Mouse (Mus musculus): Measurements from ENCODE around the gene Slc25a42.
"Not testable (repeated sequence)": the region's sequence is repeated elsewhere in the genome, so short reads cannot be mapped to it uniquely, and the experiment has no call there.

The Slc25a42 gene

DNA sequence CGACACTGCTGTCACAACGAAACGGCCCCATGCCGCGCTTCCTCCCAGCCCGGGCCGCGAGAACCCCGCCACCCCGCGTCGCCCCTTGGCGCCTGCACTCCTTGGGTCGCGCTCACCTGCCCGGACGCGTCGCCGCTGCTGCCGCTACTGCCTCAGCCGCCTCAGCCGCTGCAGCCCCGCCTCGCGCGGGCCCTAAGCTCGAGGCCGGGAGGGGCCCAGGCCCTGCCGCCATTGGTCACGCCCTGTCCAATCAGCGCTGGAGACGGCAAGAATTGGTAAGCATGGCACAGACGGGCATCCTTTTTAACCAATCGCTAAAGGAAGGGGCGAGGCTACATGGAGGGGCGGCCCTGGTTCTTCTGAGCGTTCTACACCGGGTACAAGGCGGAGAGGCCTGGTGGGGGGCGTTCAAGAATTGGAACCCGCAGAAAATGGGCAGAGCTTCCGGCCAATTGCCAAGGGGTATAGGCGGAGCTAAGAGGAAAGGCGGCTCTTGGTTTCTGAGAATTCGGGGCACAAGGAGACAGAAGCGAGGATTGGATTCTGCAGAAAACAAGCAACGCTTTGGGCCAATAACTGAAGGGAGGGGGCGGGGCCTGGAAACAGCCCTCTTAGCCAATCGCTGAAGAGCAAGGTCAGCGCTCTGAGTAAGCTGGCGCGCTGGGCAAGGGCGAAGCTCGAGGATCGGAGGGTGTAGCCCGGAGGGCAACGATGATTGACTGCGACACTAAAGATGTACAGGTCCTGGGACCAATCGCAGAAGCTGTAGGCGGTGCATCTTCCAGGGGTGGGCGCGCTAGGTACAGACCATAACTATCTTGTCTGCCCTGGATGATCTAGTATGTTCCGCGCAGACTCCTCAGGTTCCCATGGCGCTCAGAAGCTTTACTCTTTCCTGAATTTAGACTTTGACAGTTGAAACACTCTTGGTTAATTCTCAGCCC, at the start of gene Slc25a42:
Slc25a42 (minus strand) TSS at position 194 of the 944 bp plus-strand sequence.
- peak; percentile 97 to 99 for DNase-seq

DNA sequence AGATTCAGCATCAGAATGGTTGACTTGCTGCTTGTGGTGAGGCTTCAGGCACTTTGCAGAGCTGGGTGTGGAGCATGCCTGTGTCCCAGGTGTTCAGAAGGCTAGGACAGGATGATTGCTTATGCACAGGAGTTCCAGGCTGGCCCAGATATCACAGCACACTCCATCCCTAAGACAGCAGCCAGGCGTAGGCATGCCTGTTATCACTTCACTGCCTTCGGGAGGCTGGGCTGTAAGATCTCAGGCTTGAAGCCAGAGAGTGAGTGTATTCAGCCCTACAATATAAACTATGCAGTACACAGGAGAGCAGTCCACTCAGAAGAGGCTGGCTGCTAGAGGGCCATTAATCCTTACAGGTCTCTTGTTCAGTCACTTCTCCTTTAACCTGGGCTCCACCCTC, 46.9 kb upstream of the Slc25a42 start:
- no peak for DNase-seq

DNA sequence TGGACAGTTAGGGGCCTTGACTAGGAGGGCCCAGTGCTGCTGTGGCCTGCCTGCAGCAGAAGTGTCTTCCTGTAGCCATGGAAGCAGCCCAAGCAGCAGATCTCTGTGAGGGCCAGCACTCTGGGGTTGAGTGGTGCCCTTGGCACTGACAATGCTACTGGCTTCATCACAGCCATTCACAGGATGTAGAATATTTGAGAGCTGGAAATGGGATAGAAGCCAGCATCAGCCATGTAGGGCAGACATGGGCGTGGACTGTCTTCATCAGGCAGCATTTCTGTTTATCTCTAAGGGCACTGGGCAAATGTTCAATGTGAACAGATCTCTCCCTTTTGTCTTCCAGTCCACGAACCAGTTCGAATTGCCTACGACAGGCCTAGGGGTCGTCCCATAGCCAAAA, 46.5 kb upstream of the Slc25a42 start:
- no peak for DNase-seq

DNA sequence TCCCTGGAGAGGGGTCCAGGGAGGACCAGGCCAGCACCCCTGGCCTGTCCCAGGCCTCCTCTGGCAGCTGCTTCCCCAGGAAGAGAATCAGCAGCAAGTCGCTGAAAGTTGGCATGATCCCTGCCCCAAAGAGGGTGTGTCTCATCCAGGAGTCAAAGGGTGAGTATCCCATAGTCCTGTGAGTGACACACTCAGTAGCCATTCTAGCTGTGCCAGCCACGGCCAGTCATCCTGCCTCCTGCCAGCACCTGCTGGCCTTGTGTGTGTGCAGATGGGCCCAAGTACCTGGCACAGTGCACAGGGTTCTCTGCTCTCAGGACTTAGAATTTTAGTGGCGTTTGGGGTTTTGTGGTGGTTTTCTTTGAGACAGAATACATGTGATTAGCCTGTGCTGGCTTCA, 45.4 kb upstream of the Slc25a42 start:
- DNase-seq = no peak

DNA sequence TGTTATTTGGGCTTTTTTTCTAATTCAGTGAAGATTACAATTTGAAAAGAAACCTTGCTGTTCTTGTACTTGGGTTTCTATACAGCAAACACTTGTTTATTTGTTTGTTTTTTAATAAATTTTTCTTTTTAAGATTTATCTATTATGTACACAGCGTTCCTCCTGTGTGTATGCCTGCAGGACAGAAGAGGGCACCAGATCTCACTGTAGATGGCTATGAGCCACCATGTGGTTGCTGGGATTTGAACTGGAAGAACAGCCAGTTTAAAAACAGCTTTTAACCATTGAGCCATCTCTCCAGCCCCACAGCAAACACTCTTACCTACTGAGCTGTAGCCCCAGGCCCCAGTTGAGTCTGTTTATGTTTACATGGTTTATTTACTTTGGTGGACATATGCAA, 42.5 kb upstream of the Slc25a42 start:
- no peak for DNase-seq

DNA sequence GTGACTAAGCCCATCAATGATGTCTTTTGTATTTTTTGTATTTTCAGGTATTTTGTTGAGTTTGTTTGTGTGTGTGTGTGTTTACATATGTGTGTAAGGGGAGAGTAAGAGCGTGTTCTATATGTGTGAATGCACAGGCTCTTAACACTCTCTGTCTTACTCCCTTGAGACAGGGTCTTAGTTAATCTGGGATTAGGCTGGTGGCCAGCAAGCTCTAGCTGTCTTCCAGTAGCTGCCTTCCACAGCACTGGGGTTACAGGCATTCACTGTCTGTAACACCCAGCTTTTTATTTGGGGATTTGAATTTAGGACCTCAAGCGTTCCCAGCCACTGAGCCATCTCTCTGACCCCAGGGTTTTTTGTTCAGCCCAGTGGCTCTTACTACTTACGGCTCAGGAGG, 35.7 kb upstream of the Slc25a42 start:
- no peak for DNase-seq

DNA sequence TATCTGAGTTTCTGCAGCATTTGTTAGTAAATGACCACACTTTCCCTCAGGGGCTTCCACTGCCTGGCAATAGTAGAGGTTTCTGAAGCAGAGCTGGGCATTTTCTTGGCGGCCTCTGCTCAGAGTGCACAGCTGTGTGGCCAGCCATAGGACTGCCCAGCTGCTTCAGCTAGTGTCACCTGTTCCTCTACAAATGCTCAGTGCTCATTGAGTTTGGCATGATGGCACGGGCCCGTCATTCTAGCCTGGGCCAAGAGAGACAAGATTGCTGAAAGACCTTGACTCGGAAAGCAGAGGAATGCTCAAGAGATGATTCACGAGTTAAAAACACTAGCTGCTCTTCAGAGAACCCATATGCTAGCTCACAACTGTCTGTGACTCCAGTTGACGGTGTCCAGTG, 34.5 kb upstream of the Slc25a42 start:
- no peak for DNase-seq

DNA sequence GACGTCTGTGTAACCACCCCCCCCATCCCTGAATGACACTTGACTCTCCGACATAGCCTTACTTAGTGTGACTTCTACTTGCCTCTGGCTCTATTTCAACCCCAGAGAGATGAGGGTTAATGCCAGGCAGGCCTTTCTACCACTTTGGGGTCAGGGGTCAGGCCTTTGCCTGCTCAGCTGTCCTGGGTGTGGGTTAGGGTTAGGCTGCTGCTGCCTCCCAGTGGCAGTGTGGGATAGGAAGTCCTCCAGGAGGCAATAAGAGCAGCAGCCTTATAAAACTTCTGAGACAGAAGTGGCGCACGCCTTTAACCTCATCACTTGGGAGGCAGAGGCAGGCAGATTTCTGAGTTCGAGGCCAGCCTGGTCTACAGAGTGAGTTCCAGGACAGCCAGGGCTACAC, 28.5 kb upstream of the Slc25a42 start:
- no peak for DNase-seq

DNA sequence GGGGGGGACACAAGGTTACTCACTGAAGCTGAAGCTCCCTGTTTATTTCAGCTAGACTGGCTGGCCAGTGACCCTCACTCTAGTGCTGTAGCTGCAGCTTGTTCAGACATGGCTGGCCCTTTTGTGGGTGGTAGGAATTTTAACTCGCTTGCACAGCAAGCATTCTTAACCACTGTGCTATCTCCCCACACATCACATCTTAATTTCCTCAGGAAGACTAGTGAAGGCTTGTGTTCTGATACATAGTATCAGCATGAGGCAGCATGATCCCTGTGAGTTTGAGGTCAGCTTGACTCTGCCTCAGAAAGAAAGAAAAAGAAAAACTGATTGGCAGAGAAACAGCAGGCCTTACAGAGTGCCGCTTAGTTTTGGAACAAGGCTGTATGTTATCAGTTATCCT, 25.7 kb upstream of the Slc25a42 start:
- no peak for DNase-seq

DNA sequence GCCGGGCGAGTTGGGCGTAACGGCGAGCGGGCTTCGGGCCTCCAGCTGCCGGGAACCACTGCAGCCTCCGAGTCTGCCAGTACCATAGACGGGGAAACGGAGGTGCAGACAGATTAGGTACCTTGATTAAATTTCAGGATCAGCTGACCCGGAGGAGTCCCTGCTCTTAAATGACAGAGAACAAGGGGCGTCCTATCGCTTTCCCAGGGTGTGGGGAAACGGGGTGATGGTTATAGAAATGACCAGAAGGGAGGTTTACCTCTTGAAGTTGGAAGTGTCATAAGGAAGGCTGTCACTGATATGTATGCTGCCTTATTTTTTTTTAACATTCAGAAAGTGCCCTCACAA, 22.6 kb upstream of the Slc25a42 start:
- no peak for DNase-seq

DNA sequence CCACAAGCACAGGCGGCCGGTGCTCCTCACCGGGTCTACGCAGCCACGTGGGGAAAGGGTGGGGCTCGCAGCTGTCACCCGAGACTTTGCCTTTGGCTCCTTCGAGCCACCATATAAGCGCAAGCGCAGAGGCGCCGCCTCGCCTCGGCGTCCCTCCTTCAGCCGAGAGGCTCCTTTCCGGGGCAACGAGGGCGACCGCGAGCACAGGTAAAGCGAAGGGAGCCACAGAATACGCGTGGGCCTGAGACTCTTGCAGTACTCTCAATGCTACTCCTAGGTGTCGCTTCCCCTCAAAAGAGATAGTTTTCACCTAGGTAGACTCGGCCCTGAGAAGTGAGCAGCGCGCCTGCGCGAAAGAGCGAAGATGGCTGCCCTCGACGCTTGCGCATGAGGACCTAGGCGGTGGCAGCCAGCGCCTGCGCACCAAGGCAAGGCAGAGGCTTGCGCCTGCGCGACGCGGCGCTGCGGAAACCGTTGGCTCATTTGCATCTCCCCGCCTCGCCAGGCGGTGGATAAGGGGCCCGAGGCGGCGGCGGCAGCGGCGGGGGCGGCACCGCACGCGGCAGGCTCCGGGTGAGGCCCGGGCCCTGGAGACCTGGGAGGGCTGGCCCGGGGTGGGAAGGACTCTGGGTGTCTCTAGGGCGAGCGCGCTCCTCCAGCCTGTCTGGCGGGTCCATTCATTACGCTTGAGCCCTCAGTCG, 22.1 kb upstream of the Slc25a42 start, which contains the start of the genes Sugp2 and Armc6:
Sugp2 (plus strand) TSS at position 147 of the 701 bp plus-strand sequence.
Armc6 (minus strand) TSS at position 387 of the 701 bp plus-strand sequence.
- peak; percentile 95 for DNase-seq

DNA sequence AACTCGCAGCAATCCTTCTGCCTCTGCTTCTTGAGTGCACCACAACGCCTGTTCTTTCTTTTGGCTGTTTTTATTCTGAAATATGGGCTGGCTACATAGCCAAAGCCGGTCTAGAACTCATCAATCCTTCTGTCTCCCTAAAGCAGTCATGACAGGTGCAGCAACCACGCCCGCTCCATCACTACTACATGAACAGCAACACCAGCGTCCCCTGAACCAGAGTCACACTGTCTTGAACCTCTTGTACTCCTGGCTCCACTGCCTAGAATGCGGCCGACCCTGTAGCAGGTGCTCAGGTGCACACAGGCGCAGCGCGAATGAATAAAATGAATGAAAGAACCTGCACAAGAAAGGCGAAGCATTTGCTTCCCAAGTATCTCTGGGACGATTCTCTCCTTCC, 21.5 kb upstream of the Slc25a42 start:
- DNase-seq = no peak

DNA sequence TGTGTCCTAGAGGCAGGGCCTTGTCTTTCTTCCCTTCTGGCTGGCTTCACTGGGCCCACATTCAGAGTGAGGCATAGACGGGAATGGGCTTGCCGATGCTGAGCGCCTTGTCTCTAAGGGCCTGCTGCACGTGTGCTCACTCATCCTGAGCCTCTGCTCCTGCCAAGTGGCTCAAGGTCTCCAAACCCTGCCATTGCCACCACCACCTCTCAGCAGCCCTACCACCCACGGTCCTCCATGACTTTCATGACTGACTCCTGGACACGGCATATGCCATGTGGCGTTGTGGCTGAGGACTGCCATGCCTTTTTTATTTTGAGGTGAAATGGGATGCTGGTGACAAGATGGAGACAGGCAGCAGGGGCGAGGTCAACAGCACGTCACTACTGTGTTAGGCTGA, 18.7 kb upstream of the Slc25a42 start:
- no peak for DNase-seq

DNA sequence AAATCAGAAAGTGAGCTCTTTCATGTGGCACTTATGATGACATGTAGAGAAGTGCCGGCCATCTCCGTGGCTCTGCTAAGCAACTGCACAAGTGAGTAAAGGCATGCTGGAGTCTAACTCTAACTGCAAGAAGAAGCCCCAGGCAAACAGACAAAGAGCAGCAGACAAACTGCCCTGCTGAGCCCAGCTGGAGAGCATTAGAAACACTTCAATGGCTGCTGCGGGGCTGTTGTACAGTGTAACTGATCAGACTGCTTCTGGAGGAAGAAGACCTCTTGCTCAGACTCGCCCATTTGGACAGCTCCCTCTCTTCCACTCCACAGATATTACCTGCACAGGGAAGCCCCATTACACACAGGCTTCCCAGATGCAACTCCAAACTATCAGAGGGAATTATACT, 15.9 kb upstream of the Slc25a42 start:
- no peak for DNase-seq

DNA sequence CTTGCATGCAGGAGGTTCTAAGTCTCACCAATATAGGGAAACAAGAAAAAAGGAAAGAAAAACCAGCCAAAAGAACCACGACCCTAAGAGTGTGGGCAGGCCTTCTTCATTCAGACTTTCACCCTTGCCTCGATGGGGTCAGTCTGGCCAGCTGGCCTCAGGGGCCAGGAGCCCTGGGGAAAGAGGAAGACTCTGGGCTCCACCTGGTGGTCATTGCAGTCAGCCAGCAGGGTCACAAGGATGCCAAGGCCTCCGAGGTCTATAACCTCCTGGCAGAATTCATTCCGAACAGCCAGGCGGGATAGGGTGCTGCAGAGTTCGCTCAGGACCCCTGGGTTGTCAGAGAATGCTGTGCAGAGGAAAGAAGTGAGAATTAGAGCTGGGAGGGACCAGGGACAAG, 11.2 kb upstream of the Slc25a42 start:
- no peak for DNase-seq

DNA sequence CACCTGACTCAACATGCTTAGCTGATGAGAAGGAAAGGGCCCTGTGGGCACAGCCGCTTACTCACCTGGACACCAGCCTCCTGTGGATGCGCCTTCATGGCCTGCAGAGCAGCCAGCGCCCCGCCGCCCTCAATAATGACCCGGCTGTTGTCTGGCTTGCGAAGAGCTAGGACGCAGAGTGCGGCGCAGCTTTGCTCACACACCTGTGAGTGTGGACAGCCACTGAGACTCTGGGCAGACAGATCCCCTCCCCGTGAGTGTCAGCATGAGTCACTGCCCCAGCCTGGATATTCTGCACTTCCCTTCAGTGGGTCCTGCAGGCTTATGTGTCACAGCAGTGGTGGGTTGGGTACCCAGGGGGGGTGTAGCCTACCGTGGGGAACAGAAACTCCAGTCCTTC, 9.9 kb upstream of the Slc25a42 start:
- DNase-seq = no peak

DNA sequence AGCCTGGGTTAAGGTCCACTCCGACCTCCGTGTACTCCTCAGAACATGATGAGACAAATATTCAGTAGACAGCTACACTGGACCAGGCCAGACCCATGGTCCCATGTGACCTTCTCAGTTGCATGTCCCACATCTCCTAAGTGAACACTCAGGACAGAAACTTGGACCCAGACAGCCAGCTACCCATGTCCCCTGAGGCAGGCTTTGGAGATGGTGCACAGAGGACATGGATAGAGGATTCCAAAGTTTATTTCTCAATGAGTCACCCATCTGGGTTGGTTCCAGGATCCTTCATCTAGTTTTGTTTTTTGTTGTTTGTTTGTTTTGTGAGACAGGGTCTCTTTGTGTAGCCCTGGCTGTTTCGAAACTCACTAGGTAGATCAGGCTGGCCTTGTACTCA, 8.8 kb upstream of the Slc25a42 start:
- DNase-seq = no peak

DNA sequence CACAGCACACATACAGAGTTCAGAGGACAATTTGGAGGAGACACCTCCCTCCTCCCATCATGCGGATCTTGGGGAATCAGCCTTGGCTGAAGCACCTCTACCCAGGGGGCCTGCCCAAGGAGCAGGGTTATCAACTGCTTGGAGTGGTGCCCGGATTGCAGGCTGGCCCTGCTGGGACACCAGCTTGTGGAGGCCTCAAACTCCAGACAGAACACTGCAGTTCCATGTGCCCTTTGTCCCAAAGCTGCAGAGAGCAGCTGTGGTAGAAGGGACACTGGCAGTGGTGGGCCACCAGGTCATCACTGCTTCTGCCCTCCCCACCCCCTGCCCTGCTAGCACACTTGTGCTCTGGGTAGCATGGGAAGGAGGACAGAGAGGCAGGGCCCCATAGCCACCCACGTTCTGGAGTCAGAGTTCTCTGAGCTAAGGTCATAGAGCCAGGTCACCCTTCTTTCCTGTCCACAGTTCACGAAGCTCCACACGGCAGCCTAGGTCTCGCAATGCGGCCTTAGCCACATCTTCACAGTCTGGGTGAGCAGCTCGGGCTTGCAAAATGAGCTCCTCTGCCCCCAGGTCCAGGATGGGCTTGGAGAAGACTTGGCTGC, 8.2 kb upstream of the Slc25a42 start:
- DNase-seq = no peak

DNA sequence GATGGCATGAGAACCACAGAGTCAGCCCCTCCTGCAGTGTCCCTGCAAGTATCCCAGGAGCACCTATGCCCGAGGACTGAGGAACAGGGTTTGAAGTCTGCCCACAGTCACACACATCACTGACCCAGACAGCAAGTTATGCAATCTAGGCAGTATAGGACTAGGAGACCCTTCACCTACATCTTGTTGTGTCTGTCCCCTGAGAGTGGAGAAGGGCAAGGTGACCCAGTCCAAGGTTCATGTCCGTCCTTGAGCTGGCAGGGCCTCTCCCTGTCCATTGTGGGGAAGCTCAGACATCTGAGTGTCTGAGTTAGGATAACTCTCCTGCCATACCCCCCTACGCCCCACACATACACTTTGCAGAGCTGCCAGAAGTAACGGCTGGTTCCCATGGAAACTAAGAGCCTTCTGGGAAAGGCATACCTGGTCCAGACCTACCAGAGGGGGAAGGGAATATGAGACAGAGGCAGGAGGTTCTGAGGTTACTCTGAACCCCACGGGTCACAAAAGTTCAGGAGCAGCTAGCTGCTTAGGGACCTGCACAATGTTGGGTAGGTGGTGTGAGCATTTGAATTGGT, 7.1 kb upstream of the Slc25a42 start:
- no peak for DNase-seq

DNA sequence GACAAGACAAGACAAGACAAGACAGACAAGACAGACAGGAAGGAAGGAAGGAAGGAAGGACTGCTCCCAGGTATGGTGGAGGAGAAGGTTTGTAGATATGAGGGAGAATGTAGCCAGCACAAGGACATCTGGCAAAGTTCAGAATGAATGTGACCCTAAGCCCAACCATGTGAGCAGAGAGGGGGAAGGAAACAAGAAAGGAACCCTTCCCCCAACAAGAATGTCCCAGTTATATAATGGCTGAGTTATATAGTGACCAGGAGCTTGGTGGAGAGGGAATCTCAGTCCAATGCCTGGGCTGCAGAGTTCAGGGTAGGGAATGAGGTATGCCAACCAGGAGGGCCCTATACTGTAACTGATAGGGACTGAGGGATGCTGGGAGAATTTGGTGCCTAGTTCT, 5.3 kb upstream of the Slc25a42 start:
- DNase-seq = no peak

DNA sequence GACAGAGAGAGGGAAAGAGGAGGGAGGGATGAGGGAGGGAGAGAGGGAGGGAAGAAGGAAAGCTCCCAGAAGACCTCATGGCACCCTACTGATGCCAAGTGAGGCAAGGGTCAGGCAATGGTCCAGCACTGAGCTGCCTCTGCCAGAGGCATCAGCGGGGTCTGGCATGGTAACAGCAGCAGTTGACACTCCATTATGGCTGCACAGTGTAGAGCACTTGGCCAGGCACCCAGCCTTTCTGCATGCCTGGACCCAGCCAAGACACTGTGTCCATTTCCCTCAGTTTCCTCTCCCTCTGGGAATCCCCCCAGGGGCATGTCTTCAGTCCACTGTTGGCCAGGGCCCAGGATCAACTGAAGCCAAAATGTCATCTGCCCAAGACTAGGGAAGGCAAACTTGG, 4.5 kb upstream of the Slc25a42 start:
- DNase-seq = no peak

DNA sequence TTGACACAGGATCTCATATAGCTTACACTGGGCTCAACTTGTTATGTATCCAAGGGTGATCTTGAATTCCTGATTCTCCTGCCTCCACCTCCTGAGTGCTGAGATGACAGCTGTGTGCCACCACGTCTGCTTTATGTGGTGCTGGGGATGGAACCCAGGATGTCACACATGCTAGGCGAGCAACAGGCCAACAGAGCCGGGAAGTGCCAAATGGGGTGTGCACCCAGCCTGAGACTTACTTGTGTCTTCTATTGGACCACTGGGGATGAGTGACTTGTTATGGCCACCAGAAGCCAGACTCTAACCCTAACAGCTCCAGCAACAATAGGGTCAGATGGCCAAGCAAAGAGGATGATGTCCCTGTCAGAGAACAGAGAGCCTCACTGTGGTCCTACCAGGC, 4.1 kb upstream of the Slc25a42 start:
- not testable (repeated sequence) for DNase-seq

DNA sequence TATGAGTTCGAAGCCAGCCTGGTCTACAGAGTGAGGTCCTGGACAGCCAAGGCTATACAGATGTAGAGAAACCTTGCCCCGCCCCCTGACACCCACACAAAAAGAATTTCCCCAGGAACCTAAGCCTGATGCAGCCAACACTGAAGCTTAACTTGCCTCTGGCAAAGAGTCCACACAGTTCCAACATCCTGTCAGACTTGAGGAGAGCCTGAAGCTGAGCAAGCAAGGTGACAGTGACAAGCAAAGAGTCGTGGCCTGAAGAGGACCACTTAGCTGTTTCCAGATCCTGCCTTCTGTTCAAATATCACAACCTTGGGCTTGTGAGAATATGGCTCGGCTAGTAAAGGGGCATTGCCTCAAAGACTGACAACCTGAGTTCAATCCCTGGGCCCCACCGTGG, 3.0 kb upstream of the Slc25a42 start:
- no peak for DNase-seq

All from thymus, adult 18-20 months (tissue).